Mouse (Mus musculus) bone marrow, adult 2 months (tissue): Measurements from ENCODE around the gene Ddc.

Experiments used
- CTCF ChIP-seq: fragments of 200-500 bp; IDR thresholded peaks from 2 replicates; pipeline ENCODE4 v1.5.1; 2011; ENCODE audit warnings: low read length, control low read depth; ENCODE audit not compliant: control insufficient read depth, insufficient read depth
- POLR2A ChIP-seq: fragments of 200-500 bp; IDR thresholded peaks from 2 replicates; pipeline ENCODE4 v1.6.1; 2011; ENCODE audit warnings: low read depth, mild to moderate bottlenecking, control low read depth, low read length, borderline replicate concordance; ENCODE audit not compliant: control insufficient read depth

DNA sequence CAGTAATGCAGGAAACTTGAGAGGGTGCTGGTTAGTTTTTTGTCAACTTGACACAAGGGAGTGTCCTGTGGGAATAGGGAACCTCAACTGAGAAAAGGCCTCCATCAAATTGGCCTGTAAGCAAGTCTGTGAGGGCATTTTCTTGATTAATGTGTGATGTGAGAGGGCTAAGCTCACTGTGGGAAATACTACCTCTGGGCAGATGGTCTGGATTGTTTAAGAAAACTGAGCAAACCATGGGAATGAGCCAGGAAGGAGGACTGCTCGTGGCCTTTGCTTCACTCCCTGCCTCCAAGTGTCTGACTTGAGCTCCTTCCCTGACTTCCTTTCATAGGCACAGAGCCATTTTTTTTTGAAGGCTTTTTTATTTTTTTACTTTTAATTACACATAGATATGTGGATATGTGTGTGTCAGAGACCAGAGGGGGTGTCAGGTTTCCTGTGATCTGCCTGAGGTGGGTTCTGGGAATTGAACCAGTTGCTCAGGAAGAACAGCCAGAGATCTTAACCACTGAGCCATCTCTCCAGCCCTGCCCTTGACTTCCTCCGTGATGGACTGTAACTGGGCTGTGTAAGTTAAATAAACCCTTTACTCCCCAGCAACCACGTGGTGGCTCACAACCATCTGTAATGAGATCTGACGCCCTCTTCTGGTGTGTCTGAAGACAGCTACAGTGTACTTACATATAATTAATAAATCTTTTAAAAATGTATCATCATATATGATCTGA lies 44.0 kb downstream of the Ddc start:
- no peak for TF ChIP-seq POLR2A
- no peak for TF ChIP-seq CTCF
